Mouse (Mus musculus) lung, adult 18-20 months (tissue): ENCODE results near the gene Gpr162.
A peak's percentile ranks its signal among the peaks of the same experiment; 100 is the strongest.
"Not testable (repeated sequence)": the region's sequence is repeated elsewhere in the genome, so short reads cannot be mapped to it uniquely, and the experiment has no call there.

Experiments used
- DNase-seq, 2 experiments: peaks; one replicate each; pipeline ENCODE4 v3.0.0; 2022; ENCODE audit warnings: mixed read lengths in 2 of 2

The Gpr162 gene

DNA sequence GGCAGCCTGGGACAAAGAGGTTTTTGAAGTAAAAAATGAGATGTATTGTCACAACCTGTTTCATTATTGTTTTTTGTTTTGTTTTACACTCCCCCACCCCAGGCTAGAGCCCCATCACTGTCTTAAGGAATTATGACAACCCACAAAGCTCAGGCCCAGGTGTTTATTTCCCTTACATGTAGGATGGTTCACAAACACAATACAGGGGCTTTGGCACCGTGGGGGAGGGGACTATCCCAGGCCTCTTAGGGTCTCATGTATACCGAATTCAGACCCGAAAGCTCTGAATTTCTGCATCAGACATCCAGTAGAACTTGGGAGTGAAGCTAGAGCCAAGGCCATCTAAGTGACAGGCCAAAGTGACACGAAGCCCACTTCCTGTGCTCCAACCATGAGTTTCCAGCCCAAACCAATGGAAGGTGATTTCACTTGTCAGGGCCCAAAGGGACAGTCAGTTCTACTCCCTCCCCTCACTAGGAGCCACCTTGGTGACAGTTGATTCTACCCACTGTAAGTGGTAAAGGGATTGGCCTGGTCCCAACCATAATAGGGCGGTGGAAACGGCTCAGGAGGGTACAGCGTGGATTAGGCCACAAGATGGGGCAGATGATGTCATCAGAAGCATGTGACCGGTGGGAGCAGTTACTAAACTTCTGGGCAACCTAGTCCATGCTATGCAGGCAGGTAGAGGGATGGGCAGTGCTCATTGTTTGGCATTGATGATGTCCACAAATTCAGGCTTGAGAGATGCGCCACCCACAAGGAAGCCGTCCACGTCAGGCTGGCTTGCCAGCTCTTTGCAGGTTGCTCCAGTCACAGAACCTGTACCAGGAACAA is 53.0 kb downstream of the Gpr162 start:
- DNase-seq = not testable (repeated sequence)

DNA sequence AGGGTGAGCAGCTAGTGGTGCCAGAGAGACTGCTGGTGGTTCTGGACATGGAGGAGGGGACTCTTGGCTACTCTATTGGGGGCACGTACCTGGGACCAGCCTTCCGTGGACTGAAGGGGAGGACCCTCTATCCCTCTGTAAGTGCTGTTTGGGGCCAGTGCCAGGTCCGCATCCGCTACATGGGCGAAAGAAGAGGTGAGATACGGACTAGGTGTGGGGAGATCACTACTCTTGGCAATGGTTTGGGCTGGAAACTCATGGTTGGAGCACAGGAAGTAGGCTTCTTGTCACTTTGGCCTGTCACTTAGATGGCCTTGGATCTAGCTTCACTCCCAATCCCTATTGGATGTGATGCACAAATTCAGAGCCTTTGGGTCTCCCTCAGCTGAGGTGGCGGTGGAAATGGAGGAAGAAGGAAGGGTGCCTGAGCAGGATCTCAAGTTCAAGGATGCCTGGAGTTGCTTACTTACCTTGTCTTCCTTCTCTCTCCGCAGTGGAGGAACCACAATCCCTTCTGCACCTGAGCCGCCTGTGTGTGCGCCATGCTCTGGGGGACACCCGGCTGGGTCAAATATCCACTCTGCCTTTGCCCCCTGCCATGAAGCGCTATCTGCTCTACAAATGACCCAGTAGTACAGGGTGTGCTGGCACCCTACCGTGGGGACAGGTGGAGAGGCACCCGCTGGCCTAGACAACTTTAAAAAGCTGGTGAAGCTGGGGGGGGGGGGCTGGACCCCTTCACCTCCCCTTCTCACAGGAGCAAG is 53.8 kb downstream of the Gpr162 start:
- DNase-seq = no peak

DNA sequence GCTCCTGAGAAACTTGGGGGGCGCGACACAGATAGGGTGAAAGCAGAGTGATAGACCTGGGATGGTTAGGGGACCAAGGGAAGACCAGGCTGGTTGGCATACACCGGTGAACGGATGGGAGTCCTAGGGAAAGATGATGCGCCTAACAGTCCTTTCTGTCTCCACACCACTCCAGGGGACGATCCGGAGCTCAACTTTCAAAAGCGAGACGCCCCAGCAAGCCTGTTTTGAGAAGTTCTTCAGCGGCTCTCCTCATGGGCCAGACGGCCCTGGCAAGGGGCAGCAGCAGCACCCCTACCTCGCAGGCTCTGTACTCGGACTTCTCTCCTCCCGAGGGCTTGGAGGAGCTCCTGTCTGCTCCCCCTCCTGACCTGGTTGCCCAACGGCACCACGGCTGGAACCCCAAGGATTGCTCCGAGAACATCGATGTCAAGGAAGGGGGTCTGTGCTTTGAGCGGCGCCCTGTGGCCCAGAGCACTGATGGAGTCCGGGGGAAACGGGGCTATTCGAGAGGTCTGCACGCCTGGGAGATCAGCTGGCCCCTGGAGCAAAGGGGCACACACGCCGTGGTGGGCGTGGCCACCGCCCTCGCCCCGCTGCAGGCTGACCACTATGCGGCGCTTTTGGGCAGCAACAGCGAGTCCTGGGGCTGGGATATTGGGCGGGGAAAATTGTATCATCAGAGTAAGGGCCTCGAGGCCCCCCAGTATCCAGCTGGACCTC is 54.6 kb downstream of the Gpr162 start:
- DNase-seq = peak; percentile 83 to 89
